Mouse (Mus musculus): ENCODE data around the gene Rassf9.

The Rassf9 gene

GRCm38 (mm10) chr10:102511807-102512461 lies at the start of gene Rassf9:
Gene Rassf9 (plus strand): TSS chr10:102512222.
- peak; percentile 81 for DNase-seq (ENCODE audit: low read depth, low spot score)

GRCm38 (mm10) chr10:102469412-102469811 lies 42.6 kb upstream of the Rassf9 start:
- DNase-seq (ENCODE audit: low read depth, low spot score) = no peak

- no peak for DNase-seq (ENCODE audit: low read depth, low spot score)
Measured at GRCm38 (mm10) chr10:102490386-102490785, 21.6 kb upstream of the Rassf9 start, which contains the start of gene Nts. Gene Nts (minus strand): TSS chr10:102490486.

DNA sequence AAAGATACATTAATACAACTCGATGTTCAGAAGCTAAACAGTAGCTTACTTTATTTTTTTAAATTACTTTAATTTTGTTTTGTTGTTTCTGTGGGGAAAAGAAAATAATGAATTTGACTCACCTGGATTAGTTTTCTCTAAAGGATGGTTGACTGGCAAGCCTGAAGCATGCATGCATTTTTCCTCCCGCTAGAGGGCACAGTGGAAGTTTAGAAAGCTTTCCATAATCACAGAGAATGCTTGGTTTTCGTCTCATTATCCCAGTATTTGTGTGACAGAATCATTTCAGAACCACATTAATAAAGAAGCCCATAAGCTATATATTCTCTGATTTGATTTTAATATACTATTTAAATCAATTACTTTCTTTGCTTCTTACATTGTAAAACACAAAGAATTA lies 20.2 kb upstream of the Rassf9 start:
- peak; percentile 55 for DNase-seq (ENCODE audit: low read depth, low spot score)

DNA sequence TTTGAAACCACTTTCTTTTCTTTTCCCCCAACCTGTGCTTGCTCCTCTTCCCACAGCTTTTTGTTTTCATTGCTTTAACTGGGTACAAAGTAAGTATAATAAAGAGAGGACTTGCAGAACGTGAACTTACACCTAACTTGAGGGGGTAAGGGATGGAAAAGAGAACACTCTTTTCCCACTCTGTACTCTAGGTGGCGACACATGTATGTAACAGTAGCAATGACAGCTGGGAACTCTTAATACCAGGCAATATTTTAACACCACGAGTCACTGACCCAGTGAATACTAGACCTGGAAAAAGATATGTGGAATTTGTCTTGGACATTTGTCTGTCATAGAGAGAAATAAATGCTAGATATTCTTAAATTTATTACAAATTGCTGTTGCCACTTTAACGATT lies 13.3 kb upstream of the Rassf9 start:
- peak; percentile 47 for DNase-seq (ENCODE audit: low read depth, low spot score)

DNA sequence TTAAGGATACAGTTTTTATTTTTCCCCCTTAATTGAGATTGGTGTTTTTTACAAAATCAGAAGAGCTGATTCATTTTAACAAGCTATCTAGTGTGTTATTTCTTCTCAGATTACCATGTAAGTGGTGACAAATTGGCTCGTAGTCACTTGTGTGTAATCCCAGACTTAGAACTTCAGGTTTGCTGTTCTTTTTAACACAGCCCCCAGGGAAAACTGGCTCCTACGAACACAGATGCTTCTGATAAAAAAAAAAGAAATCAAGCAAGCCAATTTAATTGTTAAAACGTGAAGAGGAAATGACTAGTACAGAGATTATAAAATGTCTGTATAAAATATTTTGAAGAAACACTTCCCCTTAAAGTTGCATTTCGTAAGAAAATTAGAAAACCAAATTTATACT lies 4.6 kb upstream of the Rassf9 start:
- DNase-seq (ENCODE audit: low read depth, low spot score) = peak; percentile 42

- DNase-seq (ENCODE audit: low read depth, low spot score) = no peak
Measured at GRCm38 (mm10) chr10:102511461-102511806, 588 bp upstream of the Rassf9 start.

- DNase-seq (ENCODE audit: low read depth, low spot score) = no peak
Measured at GRCm38 (mm10) chr10:102514159-102514558, 2.1 kb downstream of the Rassf9 start.

- no peak for DNase-seq (ENCODE audit: low read depth, low spot score)
Measured at GRCm38 (mm10) chr10:102527901-102528300, 15.9 kb downstream of the Rassf9 start.

- DNase-seq (ENCODE audit: low read depth, low spot score) = no peak
Measured at GRCm38 (mm10) chr10:102553941-102554340, 41.9 kb downstream of the Rassf9 start.

DNA sequence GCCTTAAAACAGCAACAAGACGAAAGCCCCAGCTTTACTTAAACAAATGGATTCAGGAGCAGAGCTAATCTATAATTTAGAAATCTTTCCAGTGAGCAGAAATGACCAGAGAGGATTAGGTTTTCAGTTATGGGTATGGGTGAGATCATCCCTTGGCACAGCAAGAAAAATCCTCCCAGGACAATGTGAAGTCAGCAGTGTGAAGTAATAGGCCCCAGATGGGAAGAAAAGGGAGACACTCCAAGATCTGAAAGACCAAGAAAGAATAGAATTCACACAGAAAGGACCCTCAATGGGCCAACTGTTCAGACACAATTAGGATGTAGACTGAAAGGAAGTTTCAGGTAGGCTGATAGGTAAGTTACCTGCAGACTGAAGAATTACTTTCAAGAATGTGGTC lies 50.5 kb downstream of the Rassf9 start:
- no peak for DNase-seq (ENCODE audit: low read depth, low spot score)

DNA sequence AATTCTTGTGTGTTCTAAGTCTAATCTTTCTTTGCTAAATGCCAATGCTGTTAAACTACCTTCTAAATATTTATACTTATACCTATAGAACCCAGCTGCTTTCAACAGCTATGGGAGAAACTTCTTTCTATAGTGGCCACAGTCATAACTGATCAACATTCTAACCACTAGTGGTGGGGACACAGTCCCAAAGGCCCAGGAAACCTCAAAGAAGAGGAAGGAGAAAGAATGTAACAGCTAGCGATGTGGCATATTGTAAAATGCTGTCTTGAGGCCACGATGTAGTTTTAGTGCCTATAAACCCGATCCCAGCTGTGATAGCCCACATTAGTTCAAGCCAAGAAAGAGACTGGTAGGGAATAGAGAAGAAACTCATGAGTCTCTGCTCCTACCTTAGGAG lies 65.9 kb downstream of the Rassf9 start:
- no peak for DNase-seq (ENCODE audit: low read depth, low spot score)

- DNase-seq (ENCODE audit: low read depth, low spot score) = peak; percentile 27
Measured at GRCm38 (mm10) chr10:102594306-102594705, 82.3 kb downstream of the Rassf9 start.

All from forelimb bud, embryonic 11.5 days (tissue).